ENCODE assay signal across 18 mouse cellular contexts in the genomic region with DNA sequence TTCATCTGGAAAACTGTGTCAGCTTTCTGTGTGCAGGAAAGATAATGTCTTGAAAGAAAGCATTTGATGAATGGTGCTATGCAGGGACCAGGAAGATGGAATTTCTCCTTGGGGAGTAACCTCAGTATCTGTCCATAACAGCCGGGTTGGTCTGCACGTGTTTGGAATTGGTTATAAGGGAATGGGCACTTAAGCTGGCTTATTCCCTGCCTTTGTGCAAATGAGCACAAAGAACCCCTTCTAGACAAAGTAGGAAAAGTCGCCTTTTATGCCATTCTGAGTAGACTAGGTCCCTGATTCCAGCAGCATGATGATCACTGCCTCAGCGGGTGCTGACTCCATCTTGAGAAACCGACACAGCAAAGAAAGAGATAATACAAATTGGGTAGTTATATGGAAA.
DNase-seq lines count a peak whose midpoint lies in the region; ATAC-seq lines count a peak whose summit lies in the region.
"Had no signal": no experiment of that assay in that cellular context is flagged by ENCODE, and none has a peak within 500 bp of the region (broad histone marks: within the 10 kb centered on the region; RNA-seq: fewer than 3 reads in every experiment).

No protein-coding gene starts in this region.

- peak overlapping the region; percentile 60 for H3K27ac ChIP-seq in hindbrain, embryonic 12.5 days
- H3K27ac ChIP-seq in midbrain, embryonic 12.5 days (replicated peaks), result peak overlapping the region; percentile 52
- H3K27ac ChIP-seq in neural tube, embryonic 14.5 days (ENCODE audit: low read depth, low read length), result peak overlapping the region; percentile 46
- H3K27ac ChIP-seq: embryonic facial prominence, embryonic 10.5 days; kidney, postnatal 0 days; stomach, postnatal 0 days had no signal

- intact Hi-C loops in heart, postnatal 10 days (cut with DNase I), result no loop called here

- 0 out of 2 replicates have a peak, but pooled peaks cover 5% of the 10 kb centered on the region for H3K4me1 ChIP-seq in hindbrain, embryonic 12.5 days
- H3K4me1 ChIP-seq in midbrain, embryonic 12.5 days, result peaks cover 10% of the 10 kb centered on the region
- 0 out of 2 replicates have a peak, but pooled peaks cover 2% of the 10 kb centered on the region for H3K4me1 ChIP-seq in neural tube, embryonic 14.5 days (ENCODE audit: control insufficient read depth, insufficient read depth, low read length)
- H3K4me1 ChIP-seq: embryonic facial prominence, embryonic 10.5 days; megakaryocyte, embryonic 14.5 days had no signal

- DNase-seq in heart, adult 11 months, result peak; percentile 10
- no peak for DNase-seq in heart, postnatal 10 days
- no peak for DNase-seq in testis, postnatal 14 days (ENCODE audit: low spot score)
- DNase-seq in cerebellum, adult 9-10 months, result no peak
- DNase-seq in kidney, adult 8-10 months, result no peak
- DNase-seq: cerebellum, postnatal 14 days; lung, postnatal 10 days; right cerebral cortex, postnatal 14 days; thymus, postnatal 25 days had no signal

- no peak overlapping the region for H3K4me3 ChIP-seq in hindbrain, embryonic 12.5 days
- no peak overlapping the region for H3K4me3 ChIP-seq in midbrain, embryonic 12.5 days
- no peak overlapping the region for H3K4me3 ChIP-seq in neural tube, embryonic 14.5 days (ENCODE audit: low read depth, low read length)
- H3K4me3 ChIP-seq: embryonic facial prominence, embryonic 10.5 days; megakaryocyte, embryonic 14.5 days had no signal

- H3K9ac ChIP-seq in hindbrain, embryonic 12.5 days, result no peak overlapping the region
- H3K9ac ChIP-seq in midbrain, embryonic 12.5 days (replicated peaks), result no peak overlapping the region
- no peak overlapping the region for H3K9ac ChIP-seq in neural tube, embryonic 14.5 days (replicated peaks; ENCODE audit: low read depth, low read length)

- no peak overlapping the region for H3K4me2 ChIP-seq in hindbrain, embryonic 12.5 days (replicated peaks)
- H3K4me2 ChIP-seq in midbrain, embryonic 12.5 days (replicated peaks), result no peak overlapping the region
- H3K4me2 ChIP-seq in neural tube, embryonic 14.5 days (ENCODE audit: low read depth, low read length), result no peak overlapping the region
- H3K4me2 ChIP-seq: heart, embryonic 11.5 days had no signal

- WGBS in hindbrain, embryonic 12.5 days, result 66% methylated on average over 5 of the region's 5 CpGs
- WGBS in midbrain, embryonic 12.5 days, result 52% methylated on average over 5 of the region's 5 CpGs
- WGBS in neural tube, embryonic 14.5 days, result 44% methylated on average over 5 of the region's 5 CpGs

- no peaks in the 10 kb centered on the region for H3K9me3 ChIP-seq in hindbrain, embryonic 12.5 days (replicated peaks)
- H3K9me3 ChIP-seq in midbrain, embryonic 12.5 days, result 0 out of 2 replicates have a peak, but pooled peaks cover 3% of the 10 kb centered on the region
- H3K9me3 ChIP-seq in neural tube, embryonic 14.5 days (ENCODE audit: control insufficient read depth, low read length), result no peaks in the 10 kb centered on the region

- ATAC-seq in hindbrain, embryonic 12.5 days (ENCODE audit: low FRiP score), result peak; percentile 89
- ATAC-seq in midbrain, embryonic 12.5 days (ENCODE audit: low FRiP score, low read depth), result peak; percentile 78
- peak; percentile 57; the same call in 1 of the 2 replicates for ATAC-seq in neural tube, embryonic 14.5 days (ENCODE audit: low read depth)
- ATAC-seq: intestine, postnatal 0 days had no signal

- H3K36me3 ChIP-seq in hindbrain, embryonic 12.5 days, result 0 out of 2 replicates have a peak, but pooled peaks cover 4% of the 10 kb centered on the region
- H3K36me3 ChIP-seq in midbrain, embryonic 12.5 days, result no peaks in the 10 kb centered on the region
- no peaks in the 10 kb centered on the region for H3K36me3 ChIP-seq in neural tube, embryonic 14.5 days (ENCODE audit: control insufficient read depth, insufficient read depth, low read length)
- H3K36me3 ChIP-seq: embryonic facial prominence, embryonic 10.5 days had no signal

- H3K27me3 ChIP-seq in hindbrain, embryonic 12.5 days, result no peaks in the 10 kb centered on the region
- no peaks in the 10 kb centered on the region for H3K27me3 ChIP-seq in midbrain, embryonic 12.5 days
- no peaks in the 10 kb centered on the region for H3K27me3 ChIP-seq in neural tube, embryonic 14.5 days (ENCODE audit: control insufficient read depth, insufficient read depth, low read length)
- H3K27me3 ChIP-seq: megakaryocyte, embryonic 14.5 days had no signal
